Mouse (Mus musculus) erythroblast, embryonic 14.5 days (primary cell): Measurements from ENCODE around the gene Cep57l1.

ENCODE experiments used
- GATA1 ChIP-seq: IDR thresholded peaks from 2 replicates; pipeline ENCODE4 v1.6.1; 2012; ENCODE audit warnings: low read length, inconsistent platforms, mixed read lengths
- TAL1 ChIP-seq: IDR thresholded peaks from 3 replicates; pipeline ENCODE4 v1.6.1; 2012; ENCODE audit warnings: low read length, inconsistent platforms, mixed read lengths

DNA sequence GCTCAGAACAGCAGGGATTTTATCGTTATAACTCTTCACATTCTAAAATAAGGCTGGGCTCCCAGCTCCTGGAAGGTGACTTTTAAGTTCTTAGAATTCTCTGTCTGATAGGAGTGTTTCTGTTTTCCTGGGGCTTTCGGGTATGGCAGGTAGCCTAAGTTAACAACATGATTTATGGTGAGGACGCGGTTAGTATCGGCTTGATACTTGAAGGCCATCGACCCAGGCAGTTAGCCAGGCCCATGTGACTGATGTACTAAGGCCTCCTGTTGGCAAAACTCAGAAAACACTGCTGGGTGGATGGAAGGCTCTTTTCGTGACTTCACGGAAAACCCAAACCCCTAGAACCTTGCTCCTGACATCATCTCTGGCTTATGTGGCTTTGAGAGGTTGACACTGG is 100.3 kb downstream of the Cep57l1 start:
- no peak for TF ChIP-seq GATA1
- TF ChIP-seq TAL1 = no peak
